Comparison of ENCODE assay signal across 8 mouse cellular contexts in genomic region chr11:72465978-72466693, GRCm38 (mm10). TPM values are rescaled to one million over a fixed set of nuclear protein-coding genes. Genes with fewer than 3 reads are reported as not detected.
DNase-seq lines count a peak whose midpoint lies in the region; ATAC-seq and TF ChIP-seq lines count a peak whose summit lies in the region.
"Had no signal": no experiment of that assay in that cellular context is flagged by ENCODE, and none has a peak within 500 bp of the region (broad histone marks: within the 10 kb centered on the region; RNA-seq: fewer than 3 reads in every experiment).

No protein-coding gene starts in this region.

- no peak for TF ChIP-seq CTCF in heart, postnatal 0 days (IDR thresholded peaks at IDR 0.05; ENCODE audit: low read depth)
- TF ChIP-seq CTCF in forebrain, postnatal 0 days (IDR thresholded peaks at IDR 0.05; ENCODE audit: low read depth) = no peak

- peaks cover 12% of the 10 kb centered on the region; the same call in 1 of the 2 replicates for H3K4me1 ChIP-seq in limb, embryonic 15.5 days
- peaks cover 15% of the 10 kb centered on the region for H3K4me1 ChIP-seq in limb, embryonic 10.5 days
- peaks cover 42% of the 10 kb centered on the region for H3K4me1 ChIP-seq in heart, postnatal 0 days (ENCODE audit: control insufficient read depth, insufficient read depth)
- peaks cover 70% of the 10 kb centered on the region for H3K4me1 ChIP-seq in lung, embryonic 16.5 days (replicated peaks; ENCODE audit: control insufficient read depth, insufficient read depth, low read length)
- H3K4me1 ChIP-seq in forebrain, postnatal 0 days (ENCODE audit: insufficient read depth) = no peaks in the 10 kb centered on the region

- no peak overlapping the region for H3K4me2 ChIP-seq in limb, embryonic 15.5 days
- no peak overlapping the region for H3K4me2 ChIP-seq in heart, postnatal 0 days (ENCODE audit: low read depth, low read length)
- peak overlapping the region; percentile 20 for H3K4me2 ChIP-seq in lung, embryonic 16.5 days (ENCODE audit: low read depth, low read length)
- no peak overlapping the region for H3K4me2 ChIP-seq in forebrain, postnatal 0 days (ENCODE audit: low read depth)
- H3K4me2 ChIP-seq: limb, embryonic 12.5 days had no signal

- 59% methylated on average over 11 of the region's 11 CpGs for WGBS in limb, embryonic 15.5 days
- 72% methylated on average over 11 of the region's 11 CpGs for WGBS in limb, embryonic 10.5 days
- WGBS in heart, postnatal 0 days = 60% methylated on average over 11 of the region's 11 CpGs
- WGBS in lung, embryonic 16.5 days = 33% methylated on average over 11 of the region's 11 CpGs
- WGBS in forebrain, postnatal 0 days = 77% methylated on average over 11 of the region's 11 CpGs

- no peak for ATAC-seq in limb, embryonic 15.5 days (ENCODE audit: insufficient number of reproducible peaks, low FRiP score, low TSS enrichment, low read depth)
- no peak for ATAC-seq in heart, postnatal 0 days (ENCODE audit: insufficient read depth, low read depth)
- ATAC-seq in lung, embryonic 16.5 days (ENCODE audit: low read depth) = peak; percentile 37; the same call in 1 of the 2 replicates
- ATAC-seq in forebrain, postnatal 0 days = no peak

- no peaks in the 10 kb centered on the region for H3K27me3 ChIP-seq in limb, embryonic 15.5 days
- H3K27me3 ChIP-seq in limb, embryonic 10.5 days (ENCODE audit: low read depth, poor library complexity, severe bottlenecking) = no peaks in the 10 kb centered on the region
- H3K27me3 ChIP-seq in heart, postnatal 0 days (ENCODE audit: control insufficient read depth, insufficient read depth, low read length) = no peaks in the 10 kb centered on the region
- no peaks in the 10 kb centered on the region for H3K27me3 ChIP-seq in lung, embryonic 16.5 days (ENCODE audit: control insufficient read depth, insufficient read depth, low read depth, low read length)
- no peaks in the 10 kb centered on the region for H3K27me3 ChIP-seq in splenic B cell, adult 2 months (ENCODE audit: control insufficient read depth, insufficient read depth, low read length, poor library complexity, severe bottlenecking)
- H3K27me3 ChIP-seq in forebrain, postnatal 0 days (ENCODE audit: insufficient read depth, low read length) = no peaks in the 10 kb centered on the region
- H3K27me3 ChIP-seq: limb, embryonic 12.5 days had no signal

- no peak for TF ChIP-seq EP300 in heart, postnatal 0 days (IDR thresholded peaks at IDR 0.05; ENCODE audit: low read depth)

- no peaks in the 10 kb centered on the region for H3K36me3 ChIP-seq in limb, embryonic 15.5 days
- no peaks in the 10 kb centered on the region for H3K36me3 ChIP-seq in limb, embryonic 10.5 days
- no peaks in the 10 kb centered on the region for H3K36me3 ChIP-seq in heart, postnatal 0 days (replicated peaks; ENCODE audit: control insufficient read depth, insufficient read depth, low read length)
- no peaks in the 10 kb centered on the region for H3K36me3 ChIP-seq in lung, embryonic 16.5 days (ENCODE audit: control insufficient read depth, insufficient read depth, low read length)
- no peaks in the 10 kb centered on the region for H3K36me3 ChIP-seq in splenic B cell, adult 2 months (ENCODE audit: control insufficient read depth, insufficient read depth, low read length, poor library complexity, severe bottlenecking)
- H3K36me3 ChIP-seq in forebrain, postnatal 0 days (ENCODE audit: insufficient read depth) = peaks cover 26% of the 10 kb centered on the region
- H3K36me3 ChIP-seq: limb, embryonic 12.5 days had no signal

- H3K9ac ChIP-seq in limb, embryonic 15.5 days = no peak overlapping the region
- no peak overlapping the region for H3K9ac ChIP-seq in heart, postnatal 0 days (replicated peaks; ENCODE audit: low read depth, low read length)
- H3K9ac ChIP-seq in lung, embryonic 16.5 days (ENCODE audit: low read length) = 0 out of 2 replicates have a peak overlapping the region, but pooled peaks have one; percentile 25
- H3K9ac ChIP-seq in forebrain, postnatal 0 days = no peak overlapping the region
- H3K9ac ChIP-seq: limb, embryonic 12.5 days had no signal

- DNase-seq in limb, embryonic 10.5 days (ENCODE audit: low spot score) = no peak
- DNase-seq in heart, postnatal 0 days (ENCODE audit: low spot score) = no peak
- DNase-seq in splenic B cell, adult 2 months (ENCODE audit: low read depth, low spot score) = peak; percentile 80
- DNase-seq in forebrain, postnatal 0 days = no peak
- no peak for DNase-seq in urinary bladder, adult 18-20 months (ENCODE audit: low spot score in 2 of 2)

- no peaks in the 10 kb centered on the region for H3K9me3 ChIP-seq in limb, embryonic 15.5 days
- no peaks in the 10 kb centered on the region for H3K9me3 ChIP-seq in limb, embryonic 10.5 days (replicated peaks)
- H3K9me3 ChIP-seq in heart, postnatal 0 days (replicated peaks; ENCODE audit: control insufficient read depth, low read length) = no peaks in the 10 kb centered on the region
- H3K9me3 ChIP-seq in lung, embryonic 16.5 days (ENCODE audit: control insufficient read depth, low read length) = no peaks in the 10 kb centered on the region
- H3K9me3 ChIP-seq in forebrain, postnatal 0 days (ENCODE audit: low read length) = no peaks in the 10 kb centered on the region
- H3K9me3 ChIP-seq: limb, embryonic 12.5 days had no signal

- H3K27ac ChIP-seq in limb, embryonic 15.5 days = peak overlapping the region; percentile 22; the same call in 1 of the 2 replicates
- no peak overlapping the region for H3K27ac ChIP-seq in limb, embryonic 10.5 days
- peak overlapping the region; percentile 79 for H3K27ac ChIP-seq in heart, postnatal 0 days (ENCODE audit: low read depth)
- H3K27ac ChIP-seq in lung, embryonic 16.5 days (ENCODE audit: low read length) = peak overlapping the region; percentile 88
- H3K27ac ChIP-seq in forebrain, postnatal 0 days (ENCODE audit: low read depth, low read length) = no peak overlapping the region
- H3K27ac ChIP-seq: limb, embryonic 12.5 days had no signal

- no peak overlapping the region for H3K4me3 ChIP-seq in limb, embryonic 15.5 days
- H3K4me3 ChIP-seq in limb, embryonic 10.5 days = no peak overlapping the region
- no peak overlapping the region for H3K4me3 ChIP-seq in heart, postnatal 0 days (ENCODE audit: low read depth, low read length)
- H3K4me3 ChIP-seq in lung, embryonic 16.5 days (ENCODE audit: low read length) = no peak overlapping the region
- no peak overlapping the region for H3K4me3 ChIP-seq in forebrain, postnatal 0 days (ENCODE audit: low read depth, low read length)
- H3K4me3 ChIP-seq: limb, embryonic 12.5 days had no signal

RNA-seq across cellular contexts. Expression of gene Spns2, which starts 23.6 kb away (rescaled TPM):
- polyA plus RNA-seq in limb, embryonic 15.5 days (2015; fragmentation: Nextera tagmentation; extraction: Ambion mirVana) = 10.6 TPM in 2 replicates
- polyA plus RNA-seq in limb, embryonic 10.5 days (2016; fragmentation: Nextera tagmentation; extraction: Ambion mirVana) = 2.8 and 3.0 TPM in 2 replicates
- 31.8 and 44.2 TPM in 2 replicates for total RNA-seq in heart, postnatal 0 days (2014; rRNA removed; ENCODE audit: low replicate concordance)
- polyA plus RNA-seq in heart, postnatal 0 days (2015; fragmentation: Nextera tagmentation; extraction: Ambion mirVana) = 2.4 and 2.9 TPM in 2 replicates
- polyA plus RNA-seq in lung, embryonic 16.5 days (2015; fragmentation: Nextera tagmentation; extraction: Ambion mirVana) = 3.1 and 3.2 TPM in 2 replicates
- total RNA-seq in forebrain, postnatal 0 days (2014; rRNA removed) = 38.8 and 40.1 TPM in 2 replicates
- polyA plus RNA-seq in forebrain, postnatal 0 days (2015; fragmentation: Nextera tagmentation; extraction: Ambion mirVana) = 6.5 and 6.7 TPM in 2 replicates

RNA-seq across cellular contexts. Expression of gene Mybbp1a, which starts 25.0 kb away (rescaled TPM):
- 127 and 128 TPM in 2 replicates for polyA plus RNA-seq in limb, embryonic 15.5 days (2015; fragmentation: Nextera tagmentation; extraction: Ambion mirVana)
- polyA plus RNA-seq in limb, embryonic 10.5 days (2016; fragmentation: Nextera tagmentation; extraction: Ambion mirVana) = 234 and 274 TPM in 2 replicates
- 20.5 and 20.9 TPM in 2 replicates for total RNA-seq in heart, postnatal 0 days (2014; rRNA removed; ENCODE audit: low replicate concordance)
- polyA plus RNA-seq in heart, postnatal 0 days (2015; fragmentation: Nextera tagmentation; extraction: Ambion mirVana) = 41.3 and 42.1 TPM in 2 replicates
- 106 and 126 TPM in 2 replicates for polyA plus RNA-seq in lung, embryonic 16.5 days (2015; fragmentation: Nextera tagmentation; extraction: Ambion mirVana)
- total RNA-seq in forebrain, postnatal 0 days (2014; rRNA removed) = 36.9 and 38.0 TPM in 2 replicates
- polyA plus RNA-seq in forebrain, postnatal 0 days (2015; fragmentation: Nextera tagmentation; extraction: Ambion mirVana) = 50.0 and 52.4 TPM in 2 replicates

RNA-seq across cellular contexts. Expression of gene Ggt6, which starts 30.8 kb away (rescaled TPM):
- 10.4 and 11.5 TPM in 2 replicates for polyA plus RNA-seq in limb, embryonic 15.5 days (2015; fragmentation: Nextera tagmentation; extraction: Ambion mirVana)
- 0.08 TPM in 1 of 2 replicates, not detected in the other for polyA plus RNA-seq in limb, embryonic 10.5 days (2016; fragmentation: Nextera tagmentation; extraction: Ambion mirVana)
- 5.3 TPM in 1 of 2 replicates, not detected in the other for total RNA-seq in heart, postnatal 0 days (2014; rRNA removed; ENCODE audit: low replicate concordance)
- polyA plus RNA-seq in heart, postnatal 0 days (2015; fragmentation: Nextera tagmentation; extraction: Ambion mirVana) = 0.05 TPM in 1 of 2 replicates, not detected in the other
- 0.19 TPM in 1 of 2 replicates, not detected in the other for polyA plus RNA-seq in lung, embryonic 16.5 days (2015; fragmentation: Nextera tagmentation; extraction: Ambion mirVana)
- total RNA-seq in forebrain, postnatal 0 days (2014; rRNA removed) = not detected in 2 replicates
- polyA plus RNA-seq in forebrain, postnatal 0 days (2015; fragmentation: Nextera tagmentation; extraction: Ambion mirVana) = not detected in 2 replicates

RNA-seq across cellular contexts. Expression of gene Smtnl2, which starts 54.6 kb away (rescaled TPM):
- 85.0 and 97.2 TPM in 2 replicates for polyA plus RNA-seq in limb, embryonic 15.5 days (2015; fragmentation: Nextera tagmentation; extraction: Ambion mirVana)
- polyA plus RNA-seq in limb, embryonic 10.5 days (2016; fragmentation: Nextera tagmentation; extraction: Ambion mirVana) = 11.7 and 14.2 TPM in 2 replicates
- 88.5 and 93.0 TPM in 2 replicates for total RNA-seq in heart, postnatal 0 days (2014; rRNA removed; ENCODE audit: low replicate concordance)
- polyA plus RNA-seq in heart, postnatal 0 days (2015; fragmentation: Nextera tagmentation; extraction: Ambion mirVana) = 72.9 and 79.2 TPM in 2 replicates
- 133 and 136 TPM in 2 replicates for polyA plus RNA-seq in lung, embryonic 16.5 days (2015; fragmentation: Nextera tagmentation; extraction: Ambion mirVana)
- 9.7 and 10.4 TPM in 2 replicates for total RNA-seq in forebrain, postnatal 0 days (2014; rRNA removed)
- polyA plus RNA-seq in forebrain, postnatal 0 days (2015; fragmentation: Nextera tagmentation; extraction: Ambion mirVana) = 8.4 and 10.2 TPM in 2 replicates

Comparison
In these comparisons a context has a peak if more than half of its experiments do, and no peak if none do; other contexts are left out.
1. H3K27ac ChIP-seq: peak in limb, embryonic 15.5 days (single experiment), heart, postnatal 0 days (single experiment) and lung, embryonic 16.5 days (single experiment); none in limb, embryonic 10.5 days (single experiment) and forebrain, postnatal 0 days (single experiment).